ENCODE assay signal across 8 mouse cellular contexts in the genomic region with DNA sequence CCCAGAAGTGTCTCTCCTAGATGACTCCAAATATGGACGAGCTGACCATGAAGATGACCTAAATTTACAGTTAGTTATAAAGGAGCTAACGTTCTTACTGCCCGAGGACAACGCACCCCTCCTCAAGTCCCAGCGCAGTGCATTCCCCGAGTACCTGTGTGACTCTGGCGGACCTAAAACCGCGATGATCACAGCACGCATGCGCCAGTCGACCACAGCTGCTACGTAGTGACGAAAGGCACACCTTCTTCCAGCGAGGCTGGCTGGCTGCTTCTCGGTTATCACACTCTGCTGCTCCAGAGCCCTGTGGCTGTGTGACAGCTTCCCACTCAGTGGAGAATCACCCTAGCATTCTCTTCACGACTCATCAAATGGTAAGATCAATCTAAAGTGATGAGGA. TPM values are rescaled to one million over a fixed set of nuclear protein-coding genes. Genes with fewer than 3 reads are reported as not detected.
DNase-seq lines count a peak whose midpoint lies in the region; ATAC-seq lines count a peak whose summit lies in the region.

No protein-coding gene starts in this region.

- ATAC-seq in cerebellum, adult (ENCODE audit: insufficient number of reproducible peaks, low FRiP score, low TSS enrichment): no peak
- peak; percentile 78 for ATAC-seq in megakaryocyte-erythroid progenitor cell, adult 5-6 weeks (replicated peaks; ENCODE audit: low FRiP score, low TSS enrichment, poor library complexity, severe bottlenecking)

- peak; percentile 44 for DNase-seq in cerebellum, adult 11 months
- peak; percentile 16 for DNase-seq in ovary, adult 18-20 months (ENCODE audit: low spot score)
- no peak for DNase-seq in ovary, postnatal 10 days (ENCODE audit: low spot score)
- DNase-seq in frontal cortex, postnatal 25 days (ENCODE audit: low spot score in 2 of 2): peak; percentile 21 to 30
- peak; percentile 50 to 60 for DNase-seq in kidney, postnatal 4 days
- peak; percentile 68 for DNase-seq in thymus, postnatal 14 days

RNA-seq across cellular contexts. Expression of a gene that starts 12.8 kb away (rescaled TPM):
- total RNA-seq in megakaryocyte-erythroid progenitor cell, adult 5-6 weeks (2014; fragmentation: Nextera tagmentation): 0.22 TPM in 1 of 2 replicates, not detected in the other
- 0.05 and 0.27 TPM in 2 replicates for total RNA-seq in megakaryocyte-erythroid progenitor cell, adult 5-6 weeks (2017)

RNA-seq across cellular contexts. Expression of a gene that starts 33.6 kb away (rescaled TPM):
- 77.7 and 89.6 TPM in 2 replicates for total RNA-seq in megakaryocyte-erythroid progenitor cell, adult 5-6 weeks (2014; fragmentation: Nextera tagmentation)
- 37.7 and 41.3 TPM in 2 replicates for total RNA-seq in megakaryocyte-erythroid progenitor cell, adult 5-6 weeks (2017)

RNA-seq across cellular contexts. Expression of a gene that starts 34.0 kb away (rescaled TPM):
- total RNA-seq in megakaryocyte-erythroid progenitor cell, adult 5-6 weeks (2014; fragmentation: Nextera tagmentation): 15.5 and 20.6 TPM in 2 replicates
- 12.5 and 19.1 TPM in 2 replicates for total RNA-seq in megakaryocyte-erythroid progenitor cell, adult 5-6 weeks (2017)
